Mouse (Mus musculus) liver, embryonic 12.5 days (tissue): Measurements from ENCODE around the gene Nck1. TPM values are rescaled to one million over a fixed set of nuclear protein-coding genes. Genes with fewer than 3 reads are reported as not detected.

Source experiments
- ATAC-seq: fragments of 200-750 bp; cut with Nextera tagmentation; 2 replicates; pipeline ENCODE4 v1.8.0; 2017; ENCODE audit warnings: moderate number of reproducible peaks, mild to moderate bottlenecking, moderate library complexity
- H3K27ac ChIP-seq: fragments of 300-500 bp; sonication (generic); 2 replicates; pipeline ENCODE4 v1.5.1; 2016; ENCODE audit warnings: mild to moderate bottlenecking
- H3K27me3 ChIP-seq: fragments of 300-500 bp; sonication (generic); replicated peaks from 2 replicates; pipeline ENCODE4 v1.6.1; 2016; ENCODE audit warnings: mild to moderate bottlenecking, moderate library complexity
- H3K36me3 ChIP-seq: fragments of 300-500 bp; sonication (generic); 2 replicates; pipeline ENCODE4 v1.6.1; 2016; ENCODE audit warnings: mild to moderate bottlenecking, moderate library complexity
- H3K4me1 ChIP-seq: fragments of 300-500 bp; sonication (generic); 2 replicates; pipeline ENCODE4 v1.6.1; 2016
- H3K4me2 ChIP-seq: fragments of 300-500 bp; sonication (generic); 2 replicates; pipeline ENCODE4 v1.6.1; 2016; ENCODE audit warnings: mild to moderate bottlenecking, moderate library complexity
- H3K4me3 ChIP-seq: fragments of 300-500 bp; sonication (generic); 2 replicates; pipeline ENCODE4 v1.5.1; 2016; ENCODE audit warnings: mild to moderate bottlenecking, moderate library complexity
- H3K9ac ChIP-seq: fragments of 300-500 bp; sonication (generic); 2 replicates; pipeline ENCODE4 v1.6.1; 2016; ENCODE audit warnings: mild to moderate bottlenecking, moderate library complexity
- H3K9me3 ChIP-seq: fragments of 300-500 bp; sonication (generic); replicated peaks from 2 replicates; pipeline ENCODE4 v1.6.1; 2016; ENCODE audit warnings: mild to moderate bottlenecking, moderate library complexity
- WGBS: fragments of 180-500 bp; shearing (Covaris S2); methylation state at CpG from one replicate; pipeline ENCODE4 v1.1.7; 2016; ENCODE audit not compliant: insufficient replicate concordance; 5-methylcytosine and 5-hydroxymethylcytosine counted together
- polyA plus RNA-seq: library from polyadenylated mRNA; unstranded; fragments of >200 nt; fragmentation: Nextera tagmentation; extraction: Ambion mirVana; gene quantifications from 2 replicates; pipeline ENCODE4 v1.2.1, GENCODE M21; 2016

Nck1 gene
- polyA plus RNA-seq, 1 experiment from 2014 or later = 34.7 TPM

DNA sequence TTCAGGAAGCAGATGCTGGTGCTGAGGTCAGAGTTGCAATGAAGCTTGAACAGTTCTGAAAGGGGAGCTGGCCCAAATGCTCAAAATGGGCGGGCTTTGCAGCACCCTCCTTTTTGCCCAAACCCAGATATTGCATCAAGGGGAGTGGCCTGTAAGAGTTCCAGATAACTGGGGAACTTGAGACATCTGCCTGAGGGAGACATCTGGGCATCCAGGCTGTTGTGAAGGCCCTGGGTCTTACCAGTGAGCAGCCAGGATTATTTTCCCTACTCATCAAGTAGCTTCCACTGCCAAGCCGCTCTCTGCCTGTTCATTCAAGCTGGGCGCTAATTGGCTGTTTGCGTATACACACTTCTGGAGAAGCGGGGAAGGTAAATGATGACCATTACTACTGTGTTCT, 59.5 kb downstream of the Nck1 start, which contains the start of gene Il20rb:
TSS of gene Il20rb (minus strand) at position 358 of the 400 bp plus-strand sequence.
- Histone ChIP-seq H3K27ac (no peak within 1 kb of the TSS), H3K4me2 (no peak within 1 kb of the TSS), H3K9me3 (no peaks in the 10 kb centered on the region), H3K4me1 (0 out of 2 replicates have a peak, but pooled peaks cover 5% of the 10 kb centered on the region), H3K9ac (no peak within 1 kb of the TSS), H3K36me3 (peaks cover 13% of the 10 kb centered on the region), H3K4me3 (no peak within 1 kb of the TSS), H3K27me3 (no peaks in the 10 kb centered on the region)
- WGBS = 85% methylated on average over 5 of the region's 5 CpGs
- no peak for ATAC-seq

DNA sequence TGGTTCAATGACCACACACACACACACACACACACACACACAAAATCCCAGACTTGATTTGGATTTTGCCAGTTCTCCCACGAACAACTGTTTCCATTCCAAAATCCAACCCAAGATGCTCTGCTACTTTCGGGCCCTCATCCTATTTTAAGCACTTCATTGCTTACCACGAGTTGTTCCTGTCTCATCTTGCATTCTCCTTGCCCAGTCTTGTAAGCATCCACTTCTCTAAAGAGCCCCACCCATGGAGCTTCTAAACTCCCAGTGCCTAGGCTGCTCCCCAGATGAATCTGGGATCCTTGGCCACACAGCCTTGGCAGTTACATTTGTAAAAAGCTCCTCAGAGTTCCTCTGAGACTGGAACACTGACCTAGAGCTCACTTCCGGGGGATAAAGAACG, 62.6 kb downstream of the Nck1 start:
- no peak overlapping the region for H3K9ac ChIP-seq
- 0 out of 2 replicates have a peak, but pooled peaks cover 5% of the 10 kb centered on the region for H3K4me1 ChIP-seq
- H3K27me3 ChIP-seq = no peaks in the 10 kb centered on the region
- no peaks in the 10 kb centered on the region for H3K9me3 ChIP-seq
- WGBS = 68% methylated on average over 5 of the region's 5 CpGs
- peaks cover 6% of the 10 kb centered on the region; the same call in 1 of the 2 replicates for H3K36me3 ChIP-seq
- H3K4me3 ChIP-seq = no peak overlapping the region
- no peak overlapping the region for H3K4me2 ChIP-seq
- no peak overlapping the region for H3K27ac ChIP-seq
- ATAC-seq = no peak

DNA sequence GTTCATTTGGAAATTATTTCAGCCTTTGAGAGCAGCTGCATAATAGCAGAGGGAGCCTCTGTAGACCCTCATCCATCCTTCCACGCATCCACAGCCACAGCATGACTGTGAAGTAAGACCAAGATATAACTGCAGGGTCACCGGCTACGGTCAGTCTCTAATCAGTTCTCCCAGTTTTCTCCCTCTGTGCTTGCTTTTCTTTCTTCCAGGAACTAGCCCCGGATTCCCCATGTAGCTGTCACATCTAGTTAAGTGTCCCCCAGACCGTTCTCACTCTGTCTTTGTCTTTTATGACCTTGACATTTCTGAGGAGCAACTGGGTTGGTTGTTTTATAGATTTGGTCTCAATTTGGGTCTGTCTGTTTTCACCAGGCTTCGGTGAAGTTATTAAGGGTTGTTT, 64.3 kb downstream of the Nck1 start:
- no peak overlapping the region for H3K9ac ChIP-seq
- peaks cover 6% of the 10 kb centered on the region; the same call in 1 of the 2 replicates for H3K36me3 ChIP-seq
- ATAC-seq = no peak
- peaks cover 5% of the 10 kb centered on the region; the same call in 1 of the 2 replicates for H3K9me3 ChIP-seq
- no peak overlapping the region for H3K4me2 ChIP-seq
- H3K27ac ChIP-seq = no peak overlapping the region
- no peak overlapping the region for H3K4me3 ChIP-seq
- WGBS = 75% methylated on average over 6 of the region's 6 CpGs
- 0 out of 2 replicates have a peak, but pooled peaks cover 3% of the 10 kb centered on the region for H3K4me1 ChIP-seq
- H3K27me3 ChIP-seq = no peaks in the 10 kb centered on the region

DNA sequence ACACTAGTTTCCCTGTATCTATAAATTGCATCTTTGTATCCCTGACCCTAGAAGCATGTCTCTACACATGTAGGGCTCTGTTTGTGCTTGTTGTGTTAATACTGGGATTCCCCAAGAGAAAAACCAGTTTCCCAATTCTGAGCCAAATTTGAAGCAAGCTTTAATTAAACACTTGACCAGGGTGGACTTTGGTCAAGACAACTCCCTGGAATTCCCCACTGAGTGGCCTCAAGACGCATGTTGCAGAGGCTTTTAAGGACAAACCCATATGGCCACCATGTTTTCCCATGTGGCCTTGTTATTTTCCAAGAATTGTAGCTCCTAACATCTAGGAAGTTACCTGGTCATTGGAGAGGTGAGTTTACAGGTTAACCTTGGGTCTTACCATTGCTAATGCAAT, 71.9 kb downstream of the Nck1 start:
- Histone ChIP-seq H3K4me1 (0 out of 2 replicates have a peak, but pooled peaks cover 2% of the 10 kb centered on the region), H3K4me2 (no peak overlapping the region), H3K36me3 (no peaks in the 10 kb centered on the region), H3K27me3 (no peaks in the 10 kb centered on the region), H3K4me3 (no peak overlapping the region), H3K27ac (no peak overlapping the region), H3K9me3 (peaks cover 5% of the 10 kb centered on the region; the same call in 1 of the 2 replicates), H3K9ac (no peak overlapping the region)
- no peak for ATAC-seq
- 78% methylated on average over 1 of the region's 1 CpGs for WGBS

DNA sequence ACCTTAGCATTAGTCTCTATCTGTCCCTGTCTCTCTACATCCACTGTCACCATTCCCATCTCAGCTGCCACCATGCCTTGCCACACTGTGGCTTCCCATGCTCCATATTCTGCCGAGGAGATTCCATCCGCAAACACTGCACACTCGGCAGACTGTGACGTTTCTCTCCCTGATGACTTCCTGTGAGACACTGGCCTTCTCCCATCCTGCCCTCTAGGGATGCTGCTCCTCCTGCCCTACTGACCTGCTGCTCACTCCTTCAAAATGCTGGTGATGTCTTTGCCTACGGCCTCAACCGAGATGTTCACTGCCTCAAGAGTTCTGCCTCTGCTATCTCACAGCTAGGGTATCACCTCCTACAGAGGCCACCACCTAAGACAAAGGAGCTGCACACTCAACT, 72.6 kb downstream of the Nck1 start:
- 0 out of 2 replicates have a peak, but pooled peaks cover 2% of the 10 kb centered on the region for H3K4me1 ChIP-seq
- WGBS = 74% methylated on average over 6 of the region's 6 CpGs
- no peak for ATAC-seq

DNA sequence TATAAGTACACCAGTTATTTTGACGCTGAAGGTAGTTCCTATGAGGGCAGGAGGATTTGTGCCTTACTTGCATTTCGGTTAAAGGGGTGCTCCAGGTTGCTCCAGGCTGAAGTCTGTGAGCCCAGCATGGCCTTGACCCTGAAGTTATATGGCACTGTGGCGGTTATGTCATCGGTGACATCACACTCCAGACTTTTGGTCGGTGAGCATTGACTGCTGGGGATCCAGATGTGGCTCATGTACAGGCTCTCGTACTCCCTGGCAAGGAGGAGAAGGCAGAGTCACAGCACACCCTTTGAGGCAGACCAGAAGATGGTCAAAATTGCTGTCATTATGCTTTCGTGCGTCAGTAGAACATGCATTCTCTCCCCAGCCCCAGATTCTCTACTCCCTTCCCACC, 73.0 kb downstream of the Nck1 start:
- H3K4me3 ChIP-seq = no peak overlapping the region
- no peak for ATAC-seq
- WGBS = 75% methylated on average over 8 of the region's 8 CpGs
- 0 out of 2 replicates have a peak, but pooled peaks cover 2% of the 10 kb centered on the region for H3K4me1 ChIP-seq
- peaks cover 3% of the 10 kb centered on the region; the same call in 1 of the 2 replicates for H3K36me3 ChIP-seq
- H3K4me2 ChIP-seq = no peak overlapping the region
- no peak overlapping the region for H3K9ac ChIP-seq
- no peak overlapping the region for H3K27ac ChIP-seq
- no peaks in the 10 kb centered on the region for H3K27me3 ChIP-seq
- peaks cover 5% of the 10 kb centered on the region; the same call in 1 of the 2 replicates for H3K9me3 ChIP-seq

More for the DNA sequence above, 72.6 kb downstream of the Nck1 start:
- Histone ChIP-seq H3K9me3 (peaks cover 5% of the 10 kb centered on the region; the same call in 1 of the 2 replicates), H3K27me3 (no peaks in the 10 kb centered on the region), H3K36me3 (no peaks in the 10 kb centered on the region), H3K9ac (no peak overlapping the region), H3K27ac (no peak overlapping the region), H3K4me2 (no peak overlapping the region), H3K4me3 (no peak overlapping the region)

DNA sequence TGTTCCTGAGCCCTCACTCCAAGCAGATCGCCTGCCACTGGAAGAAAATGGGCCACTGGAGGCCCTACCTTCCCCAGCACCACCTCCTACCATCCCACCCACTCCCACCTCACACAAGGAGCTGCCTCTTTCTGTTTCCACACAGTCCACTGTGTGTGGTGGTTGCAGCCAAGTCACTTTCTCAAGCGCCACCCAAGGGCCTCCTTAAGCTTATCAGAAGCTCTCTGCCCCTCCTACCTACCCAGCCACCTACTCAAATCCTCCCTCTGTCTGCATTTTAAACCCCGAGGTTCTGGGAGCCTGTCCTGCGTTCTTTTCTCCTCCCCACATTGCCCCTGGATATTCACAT, 74.4 kb downstream of the Nck1 start:
- Histone ChIP-seq H3K27ac (no peak overlapping the region), H3K27me3 (no peaks in the 10 kb centered on the region), H3K4me2 (no peak overlapping the region), H3K4me3 (no peak overlapping the region), H3K9me3 (no peaks in the 10 kb centered on the region), H3K4me1 (0 out of 2 replicates have a peak, but pooled peaks cover 2% of the 10 kb centered on the region), H3K36me3 (peaks cover 7% of the 10 kb centered on the region; the same call in 1 of the 2 replicates), H3K9ac (no peak overlapping the region)
- 56% methylated on average over 4 of the region's 4 CpGs for WGBS
- no peak for ATAC-seq

DNA sequence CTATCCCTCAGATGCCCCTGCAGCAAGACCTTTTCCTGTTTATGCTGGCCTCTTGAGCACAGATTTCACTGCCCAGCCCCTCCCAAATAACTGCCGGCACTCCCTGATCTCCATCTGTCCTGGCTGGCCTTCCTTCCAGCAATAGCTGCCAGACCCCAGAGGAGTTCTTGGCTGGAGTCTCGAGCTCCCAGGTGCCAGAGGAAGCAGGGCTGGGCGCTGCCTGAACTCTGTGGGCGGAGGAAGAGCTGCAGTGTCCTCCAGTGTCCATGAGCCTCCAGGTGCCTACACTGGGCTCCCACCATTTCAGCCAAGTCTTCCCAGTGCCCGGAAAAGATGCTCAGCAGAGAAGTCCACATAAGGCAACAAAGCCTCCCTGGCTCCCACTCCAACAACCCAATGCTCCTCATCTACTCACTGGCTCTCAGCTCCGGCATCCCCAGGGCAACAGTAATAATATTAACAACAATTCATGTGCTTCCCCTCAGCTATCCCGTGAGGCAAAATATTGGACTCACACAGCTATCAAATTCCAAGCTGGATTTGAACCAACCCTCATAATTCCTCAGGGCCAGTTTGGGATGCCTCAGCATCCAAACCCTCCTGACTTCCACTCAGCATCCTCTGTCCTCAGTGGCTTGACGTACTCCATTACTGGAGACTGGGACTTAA, 74.9 kb downstream of the Nck1 start:
- Histone ChIP-seq H3K36me3 (peaks cover 7% of the 10 kb centered on the region; the same call in 1 of the 2 replicates), H3K27me3 (no peaks in the 10 kb centered on the region), H3K4me2 (no peak overlapping the region), H3K9me3 (no peaks in the 10 kb centered on the region), H3K27ac (no peak overlapping the region), H3K9ac (no peak overlapping the region), H3K4me3 (no peak overlapping the region), H3K4me1 (0 out of 2 replicates have a peak, but pooled peaks cover 2% of the 10 kb centered on the region)
- no peak for ATAC-seq
- 66% methylated on average over 8 of the region's 8 CpGs for WGBS

DNA sequence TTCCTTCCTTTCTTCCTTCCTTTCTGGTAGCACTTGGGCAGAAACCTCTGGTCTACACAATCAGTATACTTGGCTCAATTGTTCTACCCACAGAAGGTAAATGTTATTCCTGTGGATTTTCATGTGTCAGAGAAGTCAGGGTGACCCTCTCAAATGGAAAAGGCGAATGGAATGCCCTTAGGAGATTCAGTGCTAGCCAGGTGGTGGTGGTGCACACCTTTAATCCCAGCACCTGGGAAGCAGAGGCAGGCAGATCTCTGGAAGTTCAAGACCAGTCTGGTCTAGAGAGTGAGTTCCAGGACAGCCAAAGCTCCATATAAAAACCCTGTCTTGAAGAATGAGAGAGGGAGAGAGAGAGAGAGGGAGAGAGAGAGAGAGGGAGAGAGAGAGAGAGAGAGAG, 75.7 kb downstream of the Nck1 start:
- no peak overlapping the region for H3K4me2 ChIP-seq
- ATAC-seq = no peak
- H3K36me3 ChIP-seq = peaks cover 7% of the 10 kb centered on the region; the same call in 1 of the 2 replicates
- H3K4me3 ChIP-seq = no peak overlapping the region
- H3K27ac ChIP-seq = no peak overlapping the region
- H3K27me3 ChIP-seq = no peaks in the 10 kb centered on the region
- no peaks in the 10 kb centered on the region for H3K9me3 ChIP-seq
- WGBS = 50% methylated on average over 1 of the region's 1 CpGs
- no peak overlapping the region for H3K9ac ChIP-seq
- 0 out of 2 replicates have a peak, but pooled peaks cover 2% of the 10 kb centered on the region for H3K4me1 ChIP-seq

DNA sequence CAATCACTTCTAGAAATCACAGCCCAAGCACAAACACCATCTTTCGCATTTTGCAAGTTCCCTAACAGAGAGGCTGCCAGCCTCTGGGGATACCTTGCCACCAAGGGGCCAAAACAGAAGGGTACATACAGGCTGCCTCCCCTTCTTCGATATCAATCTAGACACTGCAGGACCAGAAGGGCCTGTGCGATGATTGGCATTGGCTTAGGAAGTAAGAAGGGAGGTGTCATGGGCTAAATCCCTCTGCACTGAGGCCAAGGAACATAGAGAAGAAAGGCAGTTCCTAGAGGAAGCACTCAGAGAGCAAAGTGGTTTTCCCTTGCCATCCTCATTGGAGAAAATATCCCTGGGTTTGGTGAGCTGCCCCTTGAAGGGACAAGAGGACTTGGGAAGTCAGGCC, 76.3 kb downstream of the Nck1 start:
- peaks cover 7% of the 10 kb centered on the region; the same call in 1 of the 2 replicates for H3K36me3 ChIP-seq
- H3K4me1 ChIP-seq = 0 out of 2 replicates have a peak, but pooled peaks cover 2% of the 10 kb centered on the region
- H3K27ac ChIP-seq = no peak overlapping the region
- H3K9me3 ChIP-seq = no peaks in the 10 kb centered on the region
- WGBS = 77% methylated on average over 3 of the region's 3 CpGs
- no peak for ATAC-seq
- H3K4me2 ChIP-seq = no peak overlapping the region
- no peak overlapping the region for H3K4me3 ChIP-seq
- no peaks in the 10 kb centered on the region for H3K27me3 ChIP-seq
- H3K9ac ChIP-seq = no peak overlapping the region

DNA sequence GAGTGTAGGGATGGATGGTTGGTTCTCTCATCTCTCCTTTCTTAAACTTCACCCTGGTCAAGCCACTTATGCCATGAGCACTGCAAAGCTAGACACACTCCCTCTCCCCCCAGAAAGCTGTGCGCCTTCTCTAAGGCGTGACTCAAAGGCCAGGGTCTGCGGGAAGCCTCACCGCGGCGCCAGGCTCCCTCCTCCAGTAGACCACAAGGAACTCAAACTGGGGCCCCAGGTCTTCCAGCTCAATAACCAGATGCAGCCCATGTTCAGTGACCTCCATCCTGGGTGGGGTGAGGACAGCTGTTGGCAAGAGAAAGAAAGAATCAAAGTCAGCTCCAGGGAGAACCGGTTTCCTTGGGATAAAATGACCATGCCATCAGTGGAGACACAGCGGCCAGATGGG, 77.8 kb downstream of the Nck1 start:
- no peak for ATAC-seq
- WGBS = 76% methylated on average over 8 of the region's 8 CpGs
- no peaks in the 10 kb centered on the region for H3K9me3 ChIP-seq

DNA sequence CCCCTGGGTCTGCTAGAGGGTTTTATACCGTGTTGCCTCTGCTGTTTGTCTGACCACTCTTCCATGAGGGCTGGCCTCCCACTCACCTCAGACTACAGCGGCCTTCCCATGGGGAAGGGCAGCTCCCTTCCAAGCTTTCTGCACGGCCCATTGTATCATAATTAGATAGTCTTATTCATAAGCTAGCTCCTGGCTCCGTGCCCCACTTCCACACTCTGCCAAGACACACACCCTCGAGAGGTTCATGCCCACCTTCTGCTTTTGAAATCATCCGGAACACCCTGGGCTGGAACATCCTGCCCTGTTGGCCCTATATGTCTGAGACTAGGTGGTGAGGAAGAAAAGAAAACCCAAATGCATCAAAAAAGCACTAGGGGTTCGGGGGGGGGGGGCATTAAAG, 78.3 kb downstream of the Nck1 start:
- Histone ChIP-seq H3K4me1 (0 out of 2 replicates have a peak, but pooled peaks cover 2% of the 10 kb centered on the region), H3K9me3 (no peaks in the 10 kb centered on the region), H3K9ac (no peak overlapping the region), H3K4me2 (no peak overlapping the region), H3K4me3 (no peak overlapping the region), H3K27me3 (no peaks in the 10 kb centered on the region), H3K36me3 (peaks cover 7% of the 10 kb centered on the region; the same call in 1 of the 2 replicates), H3K27ac (no peak overlapping the region)
- WGBS = 72% methylated on average over 7 of the region's 7 CpGs
- no peak for ATAC-seq

More for the DNA sequence above, 77.8 kb downstream of the Nck1 start:
- 0 out of 2 replicates have a peak, but pooled peaks cover 2% of the 10 kb centered on the region for H3K4me1 ChIP-seq
- no peak overlapping the region for H3K4me3 ChIP-seq
- H3K36me3 ChIP-seq = peaks cover 7% of the 10 kb centered on the region; the same call in 1 of the 2 replicates
- no peaks in the 10 kb centered on the region for H3K27me3 ChIP-seq
- no peak overlapping the region for H3K4me2 ChIP-seq
- no peak overlapping the region for H3K9ac ChIP-seq
- H3K27ac ChIP-seq = no peak overlapping the region
